10 mouse cellular contexts compared by ENCODE assay signal in the genomic region with DNA sequence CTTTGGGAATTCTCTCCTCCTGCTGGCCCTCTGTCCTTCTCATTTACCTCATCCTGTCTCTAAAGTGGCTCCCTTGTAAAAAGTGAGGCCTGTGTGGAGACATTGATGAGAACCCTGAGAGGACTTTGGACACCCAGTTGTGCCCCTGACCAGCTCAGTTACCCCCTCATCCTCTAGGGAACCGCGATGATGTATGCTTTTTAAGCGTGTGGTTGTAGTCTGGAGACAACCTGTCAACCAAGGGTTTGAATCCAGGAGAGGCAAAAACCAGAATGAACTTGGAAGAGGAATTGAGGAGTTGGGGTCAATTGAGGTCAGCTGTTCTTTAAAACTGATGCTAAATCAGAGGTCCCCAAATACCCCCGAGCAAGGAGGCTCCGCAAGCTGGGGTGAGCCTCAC. TPM values are rescaled to one million over a fixed set of nuclear protein-coding genes. Genes with fewer than 3 reads are reported as not detected.
DNase-seq lines count a peak whose midpoint lies in the region; ATAC-seq and TF ChIP-seq lines count a peak whose summit lies in the region.
"Had no signal": no experiment of that assay in that cellular context is flagged by ENCODE, and none has a peak within 500 bp of the region (broad histone marks: within the 10 kb centered on the region; RNA-seq: fewer than 3 reads in every experiment).

No protein-coding gene starts in this region.

- H3K27ac ChIP-seq in left cerebral cortex, adult 2 months: peak overlapping the region; percentile 94
- H3K27ac ChIP-seq in forebrain, embryonic 12.5 days: peak overlapping the region; percentile 90; the same call in 1 of the 2 replicates
- no peak overlapping the region for H3K27ac ChIP-seq in limb, embryonic 11.5 days (replicated peaks; ENCODE audit: low read depth, low read length)
- peak overlapping the region; percentile 89 for H3K27ac ChIP-seq in neural tube, embryonic 15.5 days (replicated peaks)

- 40% methylated on average over 5 of the region's 5 CpGs for WGBS in forebrain, embryonic 12.5 days
- 46% methylated on average over 5 of the region's 5 CpGs for WGBS in limb, embryonic 11.5 days
- WGBS in neural tube, embryonic 15.5 days: 44% methylated on average over 5 of the region's 5 CpGs

- no peaks in the 10 kb centered on the region for H3K9me3 ChIP-seq in forebrain, embryonic 12.5 days
- H3K9me3 ChIP-seq in limb, embryonic 11.5 days (ENCODE audit: control insufficient read depth, low read length): no peaks in the 10 kb centered on the region
- H3K9me3 ChIP-seq in neural tube, embryonic 15.5 days (replicated peaks): no peaks in the 10 kb centered on the region

- H3K9ac ChIP-seq in forebrain, embryonic 12.5 days: peak overlapping the region; percentile 93
- H3K9ac ChIP-seq in limb, embryonic 11.5 days (ENCODE audit: low read length): peak overlapping the region; percentile 86; the same call in 1 of the 2 replicates
- peak overlapping the region; percentile 95 for H3K9ac ChIP-seq in neural tube, embryonic 15.5 days (replicated peaks)

- intact Hi-C loops in left cerebral cortex, adult 2 months (cut with DNase I): loop anchor here (2.0 kb wide), 1 partner anchor 19 kb away; no protein-coding TSS in a partner anchor
- intact Hi-C loops in left cerebral cortex, postnatal 25 days (cut with DNase I): loop anchor here (1.0 kb wide), 1 partner anchor 19 kb away; no protein-coding TSS in a partner anchor

- peaks cover 25% of the 10 kb centered on the region for H3K4me1 ChIP-seq in forebrain, embryonic 12.5 days
- H3K4me1 ChIP-seq in limb, embryonic 11.5 days (ENCODE audit: control insufficient read depth, insufficient read depth, low read length): peaks cover 6% of the 10 kb centered on the region; the same call in 1 of the 2 replicates
- H3K4me1 ChIP-seq in neural tube, embryonic 15.5 days: peaks cover 30% of the 10 kb centered on the region

- no peak for TF ChIP-seq CTCF in left cerebral cortex, adult 2 months (IDR thresholded peaks at IDR 0.05)

- no peak for ATAC-seq in forebrain, embryonic 12.5 days (ENCODE audit: low FRiP score)
- ATAC-seq in limb, embryonic 11.5 days (ENCODE audit: insufficient number of reproducible peaks, low FRiP score, low TSS enrichment, low read depth): no peak
- ATAC-seq in neural tube, embryonic 15.5 days (ENCODE audit: low FRiP score): no peak

- H3K4me2 ChIP-seq in forebrain, embryonic 12.5 days: peak overlapping the region; percentile 74
- H3K4me2 ChIP-seq in limb, embryonic 11.5 days (ENCODE audit: low read depth, severe bottlenecking): peak overlapping the region; percentile 83
- H3K4me2 ChIP-seq in neural tube, embryonic 15.5 days: peak overlapping the region; percentile 78

- no peak for DNase-seq in left cerebral cortex, adult 2 months (ENCODE audit: extremely low spot score in 1 of 2, low spot score in 2 of 2)
- no peak for DNase-seq in left cerebral cortex, postnatal 25 days (ENCODE audit: low spot score in 2 of 2)
- no peak for DNase-seq in limb, embryonic 11.5 days (ENCODE audit: low spot score)
- DNase-seq in adrenal gland, postnatal 36 days: no peak
- no peak for DNase-seq in cerebellum, adult 18-20 months
- no peak for DNase-seq in gastrocnemius, postnatal 25 days
- DNase-seq: thymus, adult 2 months had no signal

- H3K36me3 ChIP-seq in forebrain, embryonic 12.5 days (replicated peaks): peaks cover 20% of the 10 kb centered on the region
- no peaks in the 10 kb centered on the region for H3K36me3 ChIP-seq in limb, embryonic 11.5 days (ENCODE audit: control insufficient read depth, insufficient read depth, low read length)
- peaks cover 22% of the 10 kb centered on the region for H3K36me3 ChIP-seq in neural tube, embryonic 15.5 days

- H3K27me3 ChIP-seq in forebrain, embryonic 12.5 days: peaks cover 4% of the 10 kb centered on the region; the same call in 1 of the 2 replicates
- no peaks in the 10 kb centered on the region for H3K27me3 ChIP-seq in limb, embryonic 11.5 days (ENCODE audit: control insufficient read depth, insufficient read depth, low read length)
- no peaks in the 10 kb centered on the region for H3K27me3 ChIP-seq in neural tube, embryonic 15.5 days (replicated peaks)

- peak overlapping the region; percentile 59 for H3K4me3 ChIP-seq in left cerebral cortex, adult 2 months
- H3K4me3 ChIP-seq in forebrain, embryonic 12.5 days (replicated peaks): peak overlapping the region; percentile 84
- peak overlapping the region; percentile 64 for H3K4me3 ChIP-seq in limb, embryonic 11.5 days (ENCODE audit: low read depth, low read length)
- H3K4me3 ChIP-seq in neural tube, embryonic 15.5 days (replicated peaks): peak overlapping the region; percentile 82

RNA-seq across cellular contexts. Expression of gene Lrp3, which starts 0.4 kb away (rescaled TPM):
- 10 to 100 TPM; 80.8 to 86.8 TPM for total RNA-seq in left cerebral cortex, adult 2 months (2021)
- total RNA-seq in left cerebral cortex, postnatal 25 days (2021): 10 to 100 TPM; 79.3 to 81.5 TPM
- 15.3 and 16.0 TPM in 2 replicates for polyA plus RNA-seq in forebrain, embryonic 12.5 days (2016; fragmentation: Nextera tagmentation; extraction: Ambion mirVana)
- polyA plus RNA-seq in limb, embryonic 11.5 days (2014; fragmentation: Nextera tagmentation; extraction: Ambion mirVana): 8.2 and 9.8 TPM in 2 replicates
- polyA plus RNA-seq in neural tube, embryonic 15.5 days (2015; fragmentation: Nextera tagmentation; extraction: Ambion mirVana): 22.7 and 28.2 TPM in 2 replicates
- total RNA-seq in adrenal gland, postnatal 36 days (2021): 10 to 100 TPM; 18.4 to 19.3 TPM
- total RNA-seq in gastrocnemius, postnatal 25 days (2021): 1 to 10 TPM; 7.6 to 8.2 TPM

RNA-seq across cellular contexts. Expression of gene Slc7a10, which starts 29.5 kb away (rescaled TPM):
- total RNA-seq in left cerebral cortex, adult 2 months (2021): 10 to 100 TPM; 37.1 to 47.6 TPM
- 10 to 100 TPM; 40.8 to 50.6 TPM for total RNA-seq in left cerebral cortex, postnatal 25 days (2021)
- polyA plus RNA-seq in forebrain, embryonic 12.5 days (2016; fragmentation: Nextera tagmentation; extraction: Ambion mirVana): 1.5 and 1.6 TPM in 2 replicates
- 0.16 TPM in 1 of 2 replicates, not detected in the other for polyA plus RNA-seq in limb, embryonic 11.5 days (2014; fragmentation: Nextera tagmentation; extraction: Ambion mirVana)
- polyA plus RNA-seq in neural tube, embryonic 15.5 days (2015; fragmentation: Nextera tagmentation; extraction: Ambion mirVana): 24.1 and 25.6 TPM in 2 replicates
- 1 to 10 TPM; 6.2 to 7.7 TPM for total RNA-seq in adrenal gland, postnatal 36 days (2021)
- 1 to 10 TPM in 1 of 2 experiments, under 1 TPM in 1; 0.31 to 7.7 TPM for total RNA-seq in gastrocnemius, postnatal 25 days (2021)
- total RNA-seq: common myeloid progenitor, adult 5-6 weeks had no signal

Comparison
In these comparisons a context has a peak if more than half of its experiments do, and no peak if none do; other contexts are left out.
1. RNA of gene Slc7a10, which starts 29.5 kb away (total RNA-seq): 40.8 to 50.6 TPM in left cerebral cortex, postnatal 25 days and 37.1 to 47.6 TPM in left cerebral cortex, adult 2 months; 6.2 to 7.7 TPM in adrenal gland, postnatal 36 days and 0.31 to 7.7 TPM in gastrocnemius, postnatal 25 days; every median in the first group is over 4 times any median in the second.
2. Peak in every context shown above with its lines, with median percentiles within 50 percentile points of each other: H3K4me3 ChIP-seq, H3K4me2 ChIP-seq and H3K9ac ChIP-seq.